Mouse (Mus musculus) embryonic fibroblast, embryonic 13.5 days (primary cell): Measurements from ENCODE around the gene Prr5.

Experiments used
- CTCF ChIP-seq: IDR thresholded peaks from 2 replicates; pipeline ENCODE4 v1.5.1; 2011; ENCODE audit warnings: mild to moderate bottlenecking, control low read depth, low read length, moderate library complexity, borderline replicate concordance; ENCODE audit not compliant: insufficient read depth
- POLR2A ChIP-seq: IDR thresholded peaks from 2 replicates; pipeline ENCODE4 v1.6.1; 2011; ENCODE audit warnings: low read depth, mild to moderate bottlenecking, control low read depth, low read length, moderate library complexity

DNA sequence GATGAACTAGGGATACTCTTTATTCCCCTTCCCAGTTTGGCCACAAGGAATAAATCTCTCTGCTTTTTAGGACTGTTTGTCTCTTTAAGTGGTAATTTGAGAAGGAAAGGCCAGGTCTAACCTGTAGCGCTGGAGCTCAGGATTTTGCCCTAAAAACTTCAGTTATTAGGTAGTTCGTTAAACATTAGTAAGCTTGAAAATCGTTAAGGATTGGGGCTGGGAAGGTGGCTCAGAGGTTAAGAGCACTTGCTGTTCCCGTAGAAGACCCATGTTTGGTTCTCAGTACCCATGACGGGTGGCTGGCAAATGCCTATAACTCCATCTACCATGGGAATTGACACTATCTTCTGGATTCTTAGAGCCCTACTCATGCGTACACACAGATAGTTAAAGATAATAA, 17.9 kb upstream of the Prr5 start:
- no peak for TF ChIP-seq POLR2A
- no peak for TF ChIP-seq CTCF
